Mouse (Mus musculus) spleen, adult 2 months (tissue): ENCODE results near the gene B3gat3.

Source experiments
- CTCF ChIP-seq: fragments of 200-500 bp; IDR thresholded peaks from 2 replicates; pipeline ENCODE4 v1.5.1; 2011; ENCODE audit warnings: mild to moderate bottlenecking, inconsistent platforms; ENCODE audit not compliant: insufficient read depth, insufficient read length, insufficient replicate concordance; ENCODE audit errors: extremely low read depth
- POLR2A ChIP-seq: fragments of 200-500 bp; IDR thresholded peaks from 2 replicates; pipeline ENCODE4 v1.6.1; 2011; ENCODE audit warnings: low read depth, low read length, inconsistent platforms

DNA sequence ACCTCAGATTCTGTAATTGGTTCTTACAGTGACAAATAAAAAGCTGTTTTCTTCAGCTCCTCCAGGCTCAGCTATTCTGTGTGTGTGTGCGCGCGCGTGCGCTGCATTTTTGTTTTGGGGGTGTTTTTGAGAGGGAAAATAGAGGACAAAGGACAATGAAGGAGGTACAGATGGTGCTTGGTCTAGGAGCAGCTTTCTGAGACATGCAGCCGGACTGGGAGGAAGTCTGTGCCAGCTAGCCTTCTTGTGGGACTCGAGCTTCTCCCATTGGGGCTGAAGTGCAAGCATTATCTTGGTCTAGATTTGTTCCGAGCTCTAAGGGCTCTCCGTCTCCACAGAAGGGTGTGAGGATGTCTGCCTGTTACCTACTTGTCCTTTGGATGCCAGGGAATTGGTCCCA, 32.1 kb downstream of the B3gat3 start:
- TF ChIP-seq CTCF (no peak), POLR2A (no peak)
